Mouse (Mus musculus) neural tube, embryonic 11.5 days (tissue): ENCODE data around the gene AW011738. TPM values are rescaled to one million over a fixed set of nuclear protein-coding genes. Genes with fewer than 3 reads are reported as not detected.
A peak's percentile ranks its signal among the peaks of the same experiment; 100 is the strongest.

Source experiments
- ATAC-seq: fragments of 200-750 bp; cut with Nextera tagmentation; 2 replicates; pipeline ENCODE4 v1.8.0; 2017; ENCODE audit warnings: moderate number of reproducible peaks, mild to moderate bottlenecking, moderate TSS enrichment, moderate library complexity; ENCODE audit not compliant: insufficient read depth, low FRiP score, low TSS enrichment
- DNase-seq: peaks from one replicate; pipeline ENCODE4 v3.0.0-alpha.2; 2015; ENCODE audit warnings: low spot score
- H3K27ac ChIP-seq: fragments of 300-500 bp; sonication (generic); 2 replicates; pipeline ENCODE4 v1.5.1; 2014; ENCODE audit warnings: low read depth, mild to moderate bottlenecking, low read length
- H3K27me3 ChIP-seq: fragments of 300-500 bp; sonication (generic); 2 replicates; pipeline ENCODE4 v1.6.1; 2014; ENCODE audit warnings: mild to moderate bottlenecking, low read length, mixed read lengths; ENCODE audit not compliant: control insufficient read depth, insufficient read depth
- H3K36me3 ChIP-seq: fragments of 300-500 bp; sonication (generic); 2 replicates; pipeline ENCODE4 v1.6.1; 2014; ENCODE audit warnings: mild to moderate bottlenecking, low read length, moderate library complexity, mixed read lengths; ENCODE audit not compliant: control insufficient read depth, insufficient read depth
- H3K4me1 ChIP-seq: fragments of 300-500 bp; sonication (generic); 2 replicates; pipeline ENCODE4 v1.6.1; 2014; ENCODE audit warnings: low read length, mixed read lengths; ENCODE audit not compliant: control insufficient read depth, insufficient read depth
- H3K4me2 ChIP-seq: fragments of 300-500 bp; sonication (generic); 2 replicates; pipeline ENCODE4 v1.6.1; 2014; ENCODE audit warnings: low read depth, mild to moderate bottlenecking, moderate library complexity
- H3K4me3 ChIP-seq: fragments of 300-500 bp; sonication (generic); 2 replicates; pipeline ENCODE4 v1.5.1; 2014; ENCODE audit warnings: low read depth, low read length
- H3K9ac ChIP-seq: fragments of 300-500 bp; sonication (generic); 2 replicates; pipeline ENCODE4 v1.6.1; 2014; ENCODE audit warnings: mild to moderate bottlenecking, low read length
- H3K9me3 ChIP-seq: fragments of 300-500 bp; sonication (generic); 2 replicates; pipeline ENCODE4 v1.6.1; 2016; ENCODE audit warnings: low read length; ENCODE audit not compliant: control insufficient read depth
- WGBS: fragments of 180-500 bp; shearing (Covaris S2); extraction: QIAGEN DNeasy Blood & Tissue Kit; methylation state at CpG from one replicate; pipeline ENCODE4 v1.1.7; 2014; 5-methylcytosine and 5-hydroxymethylcytosine counted together
- polyA plus RNA-seq: library from polyadenylated mRNA; unstranded; fragments of >200 nt; fragmentation: Nextera tagmentation; extraction: Ambion mirVana; gene quantifications from 2 replicates; pipeline ENCODE4 v1.2.1, GENCODE M21; 2014

The AW011738 gene
- polyA plus RNA-seq, 1 experiment from 2014 or later = 1.8 TPM

GRCm38 (mm10) chr4:156195927-156196870 lies 6.9 kb upstream of the AW011738 start:
- H3K27ac ChIP-seq = peak overlapping the region; percentile 40; the same call in 1 of the 2 replicates
- WGBS = 5% methylated on average over 35 of the region's 35 CpGs
- H3K4me2 ChIP-seq = peak overlapping the region; percentile 80
- peak overlapping the region; percentile 84 for H3K4me3 ChIP-seq
- H3K9ac ChIP-seq = peak overlapping the region; percentile 72
- H3K36me3 ChIP-seq = peaks cover 4% of the 10 kb centered on the region
- peak; percentile 66 for DNase-seq
- no peak for ATAC-seq
- peaks cover 23% of the 10 kb centered on the region for H3K4me1 ChIP-seq
- H3K9me3 ChIP-seq = no peaks in the 10 kb centered on the region
- no peaks in the 10 kb centered on the region for H3K27me3 ChIP-seq

- Histone ChIP-seq H3K9ac (peak within 1 kb of the TSS; percentile 72), H3K27ac (peak within 1 kb of the TSS; percentile 93), H3K4me3 (peak within 1 kb of the TSS; percentile 84), H3K4me2 (peak within 1 kb of the TSS; percentile 80), H3K36me3 (peaks cover 4% of the 10 kb centered on the region), H3K9me3 (no peaks in the 10 kb centered on the region), H3K27me3 (no peaks in the 10 kb centered on the region), H3K4me1 (peaks cover 23% of the 10 kb centered on the region)
- peak; percentile 78 for ATAC-seq
- WGBS = 0% methylated on average over 35 of the region's 88 CpGs
- DNase-seq = no peak
These were observed 5.8 kb upstream of the AW011738 start, which contains the start of gene Agrn for GRCm38 (mm10) chr4:156197131-156197828. TSS of gene Agrn (minus strand) at chr4:156197488.

GRCm38 (mm10) chr4:156197829-156198205 lies 5.3 kb upstream of the AW011738 start:
- ATAC-seq (peak; percentile 95), DNase-seq (peak; percentile 96)
- peaks cover 4% of the 10 kb centered on the region for H3K36me3 ChIP-seq
- H3K4me1 ChIP-seq = peaks cover 27% of the 10 kb centered on the region
- no peaks in the 10 kb centered on the region for H3K9me3 ChIP-seq
- peak overlapping the region; percentile 40 for H3K4me2 ChIP-seq
- peak overlapping the region; percentile 50 for H3K9ac ChIP-seq
- no peaks in the 10 kb centered on the region for H3K27me3 ChIP-seq
- H3K4me3 ChIP-seq = peak overlapping the region; percentile 84
- H3K27ac ChIP-seq = peak overlapping the region; percentile 93
- 0% methylated on average over 26 of the region's 26 CpGs for WGBS

GRCm38 (mm10) chr4:156200623-156201475 lies 2.3 kb upstream of the AW011738 start, which contains the start of gene Isg15:
TSS of gene Isg15 (minus strand) at chr4:156200818.
- H3K4me3 ChIP-seq = no peak within 1 kb of the TSS
- H3K36me3 ChIP-seq = no peaks in the 10 kb centered on the region
- H3K9ac ChIP-seq = no peak within 1 kb of the TSS
- ATAC-seq (no peak), DNase-seq (no peak)
- no peaks in the 10 kb centered on the region for H3K27me3 ChIP-seq
- no peaks in the 10 kb centered on the region for H3K9me3 ChIP-seq
- H3K27ac ChIP-seq = no peak within 1 kb of the TSS
- 68% methylated on average over 10 of the region's 10 CpGs for WGBS
- H3K4me2 ChIP-seq = no peak within 1 kb of the TSS
- peaks cover 12% of the 10 kb centered on the region for H3K4me1 ChIP-seq

- no peaks in the 10 kb centered on the region for H3K9me3 ChIP-seq
- peaks cover 12% of the 10 kb centered on the region for H3K4me1 ChIP-seq
- H3K27me3 ChIP-seq = no peaks in the 10 kb centered on the region
- H3K9ac ChIP-seq = peak overlapping the region; percentile 32; the same call in 1 of the 2 replicates
- WGBS = 49% methylated on average over 12 of the region's 12 CpGs
- H3K36me3 ChIP-seq = no peaks in the 10 kb centered on the region
- ATAC-seq (no peak), DNase-seq (peak; percentile 10)
- no peak overlapping the region for H3K27ac ChIP-seq
- peak overlapping the region; percentile 97 for H3K4me2 ChIP-seq
- peak overlapping the region; percentile 62 for H3K4me3 ChIP-seq
These were observed 626 bp upstream of the AW011738 start for GRCm38 (mm10) chr4:156202462-156202893.

- H3K9ac ChIP-seq = peak overlapping the region; percentile 79
- no peaks in the 10 kb centered on the region for H3K9me3 ChIP-seq
- ATAC-seq (peak; percentile 52), DNase-seq (peak; percentile 66)
- H3K27ac ChIP-seq = peak overlapping the region; percentile 49; the same call in 1 of the 2 replicates
- no peaks in the 10 kb centered on the region for H3K36me3 ChIP-seq
- no peaks in the 10 kb centered on the region for H3K27me3 ChIP-seq
- under 1% methylated on average over 49 of the region's 49 CpGs for WGBS
- peak overlapping the region; percentile 97 for H3K4me2 ChIP-seq
- H3K4me3 ChIP-seq = peak overlapping the region; percentile 62
- H3K4me1 ChIP-seq = peaks cover 12% of the 10 kb centered on the region
These were observed 468 bp downstream of the AW011738 start for GRCm38 (mm10) chr4:156203413-156204131.

- ATAC-seq (no peak), DNase-seq (no peak)
- H3K27me3 ChIP-seq = no peaks in the 10 kb centered on the region
- H3K9me3 ChIP-seq = no peaks in the 10 kb centered on the region
- no peak overlapping the region for H3K4me3 ChIP-seq
- no peak overlapping the region for H3K27ac ChIP-seq
- H3K9ac ChIP-seq = no peak overlapping the region
- H3K4me2 ChIP-seq = no peak overlapping the region
- H3K36me3 ChIP-seq = no peaks in the 10 kb centered on the region
- 92% methylated on average over 4 of the region's 4 CpGs for WGBS
- H3K4me1 ChIP-seq = peaks cover 5% of the 10 kb centered on the region; the same call in 1 of the 2 replicates
These were observed 5.8 kb downstream of the AW011738 start for GRCm38 (mm10) chr4:156208872-156209271.
